Mouse (Mus musculus): ENCODE data around the gene Zfand2b.

The Zfand2b gene

DNA sequence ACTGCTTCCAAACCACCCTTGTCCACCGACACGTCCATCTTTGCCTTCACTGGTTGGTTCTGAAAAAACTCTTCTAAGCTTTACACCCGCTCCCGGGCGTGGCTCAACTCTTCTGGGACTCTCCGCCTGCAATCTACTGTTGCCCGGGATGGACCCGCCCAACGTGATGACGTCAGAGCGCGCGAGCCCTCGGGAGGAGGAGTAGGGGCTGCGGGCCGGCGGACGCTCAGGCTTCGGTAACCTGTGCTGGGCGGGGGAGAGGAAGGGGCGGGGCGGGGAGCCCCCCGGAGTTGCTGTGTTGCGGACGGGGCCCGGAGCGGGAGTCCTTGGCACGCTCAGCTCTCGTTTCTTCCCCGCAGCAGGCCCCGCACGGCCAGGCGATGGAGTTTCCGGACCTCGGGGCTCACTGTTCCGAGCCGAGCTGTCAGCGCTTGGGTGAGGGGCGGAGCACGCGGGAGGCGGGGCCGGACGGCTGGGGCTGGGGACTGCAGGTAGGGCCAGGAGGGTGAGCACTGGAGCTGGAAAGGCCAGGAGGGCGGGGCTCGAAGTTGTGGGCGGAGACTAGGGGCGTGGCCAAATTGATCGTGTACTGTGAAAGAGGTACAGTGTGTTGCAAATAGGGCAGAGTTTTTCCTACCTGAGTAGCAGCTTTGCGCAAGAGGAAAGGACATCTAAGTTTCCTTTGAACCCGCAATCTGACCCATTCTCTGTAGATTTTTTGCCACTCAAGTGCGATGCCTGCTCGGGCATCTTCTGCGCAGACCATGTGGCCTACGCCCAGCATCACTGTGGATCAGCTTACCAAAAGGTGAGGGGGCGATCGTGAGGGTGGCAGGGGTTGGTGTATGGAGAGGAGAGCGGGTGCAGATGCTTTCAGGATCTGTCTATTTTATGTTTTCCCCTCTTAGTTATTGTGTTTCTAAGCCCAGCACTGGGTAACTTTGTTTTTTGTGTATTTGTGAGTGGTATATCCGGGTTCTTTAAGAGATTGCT is at the start of gene Zfand2b:
Zfand2b (plus strand) TSS at position 175 of the 993 bp plus-strand sequence.
- POLR2A ChIA-PET = interaction anchor here (0.5 to 5.5 kb wide), 64 partner anchors 10 to 859 kb away, joined by 3 to 72 read pairs (median 4); partner anchors contain the start of genes Abcb6 (in 4 of the 4), Ankzf1 (in 3 of the 4), Atg9a (in 3 of the 4) and A630095N17Rik (in 2 of the 4)
- CTCF ChIA-PET = interaction anchor here (0.5 to 1.8 kb wide), 15 partner anchors 11 to 302 kb away, joined by 3 to 12 read pairs (median 5); partner anchors contain the start of gene Abcb6 (in 1 of the 4)

DNA sequence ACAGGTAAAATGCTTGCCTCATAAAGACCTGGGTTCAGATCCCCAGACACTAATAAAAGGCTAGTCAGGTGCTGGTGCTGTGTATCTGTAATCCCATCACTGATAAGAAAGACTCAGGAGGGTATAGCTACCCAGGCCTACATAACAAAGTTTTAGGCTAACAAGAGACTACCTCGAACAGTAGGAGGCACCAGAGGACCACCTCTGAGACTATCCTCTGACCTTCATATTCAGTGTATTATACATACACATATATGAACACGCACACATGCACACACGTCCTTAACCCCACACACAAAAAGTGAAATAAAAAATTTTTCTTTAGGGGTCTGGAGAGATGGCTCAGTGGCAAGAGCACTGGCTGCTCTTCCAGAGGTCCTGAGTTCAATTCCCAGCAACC is 46.2 kb upstream of the Zfand2b start:
- POLR2A ChIA-PET = no interaction called here

DNA sequence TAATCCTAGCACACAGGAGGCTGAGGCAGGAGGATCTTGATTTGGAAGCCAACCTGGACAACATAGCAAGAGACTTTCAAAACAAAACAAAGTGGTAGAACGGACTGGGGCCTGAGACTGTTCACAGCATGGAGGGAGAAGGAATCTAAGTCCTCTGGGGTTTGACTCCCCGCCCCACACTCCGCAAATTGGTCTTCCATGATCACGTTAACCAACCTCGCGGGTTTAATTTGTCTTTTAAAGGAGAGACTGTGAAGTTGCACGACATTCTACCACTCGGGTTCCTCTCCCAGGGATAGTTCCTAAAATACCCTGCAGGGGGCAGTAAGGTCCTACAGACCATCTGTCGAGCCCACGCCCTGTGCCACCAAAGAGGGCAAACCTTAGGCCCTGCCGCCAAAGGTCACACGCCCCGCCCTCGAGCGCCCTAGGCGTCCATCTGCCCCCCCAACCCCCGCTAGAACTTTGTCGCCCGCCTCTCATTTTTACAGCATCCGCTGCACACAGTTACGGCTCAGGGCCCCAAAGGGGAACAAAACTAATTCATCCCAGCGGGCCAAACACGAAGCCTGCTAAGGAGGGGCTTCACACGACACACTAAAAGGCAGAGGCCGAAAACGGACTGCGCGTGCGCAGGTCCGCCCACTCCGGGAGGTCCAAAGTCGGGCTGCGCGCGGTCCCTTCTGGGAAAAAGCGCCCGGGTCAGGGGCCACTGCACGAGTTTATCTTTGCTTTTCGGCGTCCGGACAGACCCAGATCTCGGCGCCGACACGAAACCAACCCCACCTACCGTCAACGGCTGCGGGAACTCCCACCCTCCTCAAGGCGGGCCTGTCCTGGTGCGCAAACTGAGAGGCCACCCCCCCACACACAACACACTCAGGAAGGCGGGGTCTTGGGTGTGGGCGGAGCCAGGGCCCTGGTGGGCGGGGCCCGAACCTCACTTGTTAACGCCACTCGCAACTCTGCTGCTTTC is 43.8 kb upstream of the Zfand2b start, which contains the start of gene Nhej1:
Nhej1 (minus strand) TSS at position 855 of the 976 bp plus-strand sequence.
- CTCF ChIA-PET = interaction anchor here in 1 of 4 experiments (1.1 to 1.2 kb wide), 2 partner anchors 127 to 223 kb away, joined by 3 to 6 read pairs; no protein-coding TSS in a partner anchor
- POLR2A ChIA-PET = interaction anchor here in 2 of 4 experiments (0.6 to 1.0 kb wide), 2 partner anchors 120 to 127 kb away, joined by 3 read pairs; no protein-coding TSS in a partner anchor

More for the DNA sequence above, 46.2 kb upstream of the Zfand2b start:
- CTCF ChIA-PET = interaction anchor here in 2 of 4 experiments (0.6 to 1.2 kb wide), 9 partner anchors 67 to 342 kb away, joined by 3 to 7 read pairs (median 3); no protein-coding TSS in a partner anchor

DNA sequence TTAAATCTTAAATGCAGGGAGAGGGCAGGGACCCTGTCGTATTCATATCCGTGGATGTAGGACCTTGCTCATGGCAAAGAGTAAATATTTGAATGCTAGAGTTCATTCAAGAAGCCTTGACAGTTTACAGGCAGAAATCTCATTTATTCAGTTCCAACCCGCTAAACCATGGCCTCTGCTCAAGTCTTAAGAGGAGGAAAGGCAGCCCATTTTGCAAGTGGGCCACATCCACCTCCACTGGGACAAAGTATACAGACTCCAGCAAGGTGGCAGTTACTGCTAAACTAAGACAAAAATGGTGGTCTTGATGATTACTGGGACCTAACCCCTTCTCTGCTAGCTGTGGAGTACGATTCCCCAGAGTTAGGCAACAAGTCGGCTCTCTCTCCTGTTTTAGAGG is 43.0 kb upstream of the Zfand2b start:
- ChIA-PET CTCF (no interaction called here), POLR2A (interaction anchor here in 1 of 4 experiments (1.2 to 1.5 kb wide), 2 partner anchors 13 to 16 kb away, joined by 3 read pairs; no protein-coding TSS in a partner anchor)

DNA sequence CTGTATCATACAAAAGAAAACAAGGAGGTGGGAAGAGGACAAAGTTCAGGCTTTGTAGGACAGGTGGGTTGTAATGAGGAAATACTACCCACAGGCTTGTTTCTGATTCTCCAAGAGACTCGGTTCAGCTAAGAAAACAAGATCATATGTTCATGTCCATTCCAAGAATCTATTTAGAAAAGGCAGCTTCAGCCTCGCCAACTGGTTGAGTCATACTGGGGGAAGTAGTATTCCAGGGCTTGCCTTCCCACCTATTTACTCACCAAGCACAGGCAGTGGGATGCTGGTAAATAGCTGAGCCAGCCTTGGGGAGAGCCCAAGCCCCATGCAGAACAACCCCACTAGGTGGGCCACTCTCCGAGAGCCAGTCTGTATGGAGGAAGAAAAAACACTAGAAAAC is 39.8 kb upstream of the Zfand2b start:
- POLR2A ChIA-PET = interaction anchor here in 1 of 4 experiments (0.5 to 2.0 kb wide), 2 partner anchors 188 to 307 kb away, joined by 3 to 5 read pairs; partner anchors contain the start of genes Dnpep and Gmppa
- CTCF ChIA-PET = interaction anchor here in 2 of 4 experiments (1.0 to 1.3 kb wide), 3 partner anchors 112 to 128 kb away, joined by 3 to 4 read pairs (median 3); no protein-coding TSS in a partner anchor

DNA sequence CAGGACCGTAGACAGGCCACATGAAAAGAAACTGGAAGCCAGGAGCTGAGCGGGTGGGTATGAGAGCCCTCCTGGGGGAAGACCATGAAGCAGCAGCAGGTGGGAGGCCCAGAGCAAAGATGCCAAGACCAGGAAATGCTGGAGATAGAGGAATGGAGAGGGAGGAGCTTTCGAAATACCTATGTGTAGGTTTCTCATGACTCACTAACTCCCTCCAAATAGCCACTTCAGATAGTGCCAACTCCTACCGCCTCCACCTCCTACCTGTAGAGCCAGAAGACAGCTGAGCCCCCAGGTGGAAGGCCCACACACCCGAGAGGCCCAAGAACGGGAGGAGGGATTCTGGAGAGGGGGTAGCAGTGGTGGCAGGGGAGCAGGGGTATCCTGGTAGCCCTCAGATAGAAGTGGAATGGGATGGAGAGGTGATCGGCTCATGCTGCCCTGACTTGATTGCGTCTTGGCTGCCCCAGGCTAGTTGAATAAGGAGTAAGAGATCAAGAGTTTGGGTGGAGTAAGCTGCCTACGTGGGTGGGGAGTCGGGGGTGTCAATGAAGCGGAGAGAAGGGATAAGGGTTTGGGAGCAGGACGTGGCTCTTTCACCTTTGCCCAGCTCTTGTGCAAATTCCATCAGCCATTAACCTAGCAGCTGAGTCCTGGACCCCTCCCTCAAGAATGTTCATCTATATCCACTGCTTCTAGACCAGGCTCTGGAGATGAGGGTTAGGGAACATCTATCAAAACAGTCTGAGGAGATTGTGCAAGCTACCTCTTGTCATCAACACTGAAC is 34.8 kb upstream of the Zfand2b start, which contains the start of gene Slc23a3:
Slc23a3 (minus strand) TSS at position 470 of the 787 bp plus-strand sequence.
- POLR2A ChIA-PET = interaction anchor here in 2 of 4 experiments (0.7 to 1.2 kb wide), 2 partner anchors 112 to 118 kb away, joined by 3 to 5 read pairs; no protein-coding TSS in a partner anchor

DNA sequence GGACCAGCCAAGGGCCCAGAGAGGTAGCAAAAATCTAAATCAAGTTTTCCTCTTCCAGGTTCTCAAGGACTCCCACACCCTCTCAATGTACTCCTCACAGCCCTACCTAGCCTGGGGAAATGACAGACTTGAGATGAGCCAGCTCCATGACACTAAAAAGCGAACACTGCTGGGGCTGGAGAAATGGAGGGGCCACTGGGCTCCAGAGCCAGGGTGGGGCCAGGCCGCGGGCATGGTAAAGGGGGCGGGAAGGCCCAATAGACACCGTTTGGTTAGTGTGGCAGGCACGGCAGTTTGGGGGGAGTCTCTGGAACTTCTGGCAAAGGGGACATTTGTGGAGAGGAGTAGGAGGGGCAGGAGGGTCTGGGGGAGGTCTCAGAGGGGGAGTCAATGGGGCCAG is 32.2 kb upstream of the Zfand2b start:
- ChIA-PET CTCF (no interaction called here), POLR2A (no interaction called here)

More for the DNA sequence above, 34.8 kb upstream of the Zfand2b start, which contains the start of gene Slc23a3:
- CTCF ChIA-PET = interaction anchor here in 3 of 4 experiments (0.5 to 1.2 kb wide), 3 partner anchors 117 to 121 kb away, joined by 3 to 6 read pairs (median 3); no protein-coding TSS in a partner anchor

DNA sequence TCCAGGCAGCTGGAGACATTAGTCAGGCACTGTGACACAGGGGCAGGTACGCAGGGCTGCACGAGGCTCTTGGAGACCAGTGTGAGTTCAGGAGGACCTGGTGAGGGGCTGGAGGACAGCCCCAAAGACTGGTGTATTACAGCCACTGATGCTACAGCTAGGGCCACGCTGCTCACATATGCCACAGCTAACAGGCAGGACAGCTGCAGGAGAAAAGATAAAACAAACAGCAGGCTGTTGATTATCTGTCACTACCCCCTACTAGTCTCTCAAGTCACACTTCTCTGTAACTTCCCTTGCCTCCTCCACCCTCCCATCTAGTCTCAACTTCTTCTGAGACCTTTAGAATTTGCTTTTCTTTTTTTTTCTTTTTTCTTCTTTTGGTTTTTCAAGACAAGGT is 31.7 kb upstream of the Zfand2b start:
- ChIA-PET CTCF (no interaction called here), POLR2A (interaction anchor here in 1 of 4 experiments (1.0 kb wide), 1 partner anchor 93 kb away, joined by 5 read pairs; no protein-coding TSS in a partner anchor)

DNA sequence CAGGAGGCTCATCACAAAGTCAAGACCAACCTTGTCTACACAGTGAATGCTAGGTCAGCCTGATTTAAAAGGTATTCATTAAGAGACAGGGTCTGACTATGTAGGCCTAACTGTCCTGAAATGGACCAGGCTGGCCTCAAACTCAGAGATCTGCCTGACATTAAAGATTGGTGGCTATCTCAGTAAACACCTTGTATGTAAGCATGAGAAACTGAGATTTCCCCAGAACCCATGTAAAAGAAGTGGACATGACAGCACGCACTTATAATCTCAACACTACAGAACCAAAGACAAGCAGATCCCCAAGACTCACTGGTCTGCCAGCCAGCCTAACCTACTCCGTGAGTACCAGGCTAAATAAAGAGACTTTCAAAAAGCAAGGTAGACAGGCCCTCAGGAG is 30.0 kb upstream of the Zfand2b start:
- CTCF ChIA-PET = no interaction called here
- POLR2A ChIA-PET = interaction anchor here in 2 of 4 experiments (0.6 to 0.9 kb wide), 2 partner anchors 12 to 121 kb away, joined by 3 to 6 read pairs; no protein-coding TSS in a partner anchor

DNA sequence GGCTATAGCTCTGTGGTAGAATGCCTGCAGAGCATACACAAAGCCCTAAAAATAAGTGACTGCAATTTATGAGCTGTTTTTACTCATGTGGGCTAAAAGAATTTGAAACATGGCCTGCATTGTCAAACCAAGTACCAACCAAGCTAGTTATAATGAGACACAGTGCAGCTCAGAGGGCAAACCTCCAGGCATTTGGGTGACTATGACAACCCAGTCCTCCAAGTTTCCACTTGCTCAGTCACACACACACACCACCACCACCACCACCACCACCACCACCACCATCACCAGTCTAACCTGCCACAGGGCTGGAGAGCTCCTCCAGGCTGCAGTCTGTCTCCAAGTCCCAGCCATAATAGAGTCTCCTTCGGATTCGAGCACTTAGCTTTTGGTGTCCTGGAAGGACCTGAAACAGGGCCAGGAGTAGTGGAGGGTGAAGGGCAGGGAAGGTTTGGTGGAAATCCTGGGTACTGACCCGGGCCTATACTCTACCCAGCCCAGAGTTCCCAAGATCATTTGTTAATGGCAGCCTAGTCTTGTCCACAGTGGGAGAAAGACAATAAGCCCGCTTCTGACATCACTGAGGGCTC is 27.8 kb upstream of the Zfand2b start:
- CTCF ChIA-PET = interaction anchor here in 3 of 4 experiments (0.6 to 1.8 kb wide), 8 partner anchors 10 to 286 kb away, joined by 3 to 7 read pairs (median 4); no protein-coding TSS in a partner anchor
- POLR2A ChIA-PET = interaction anchor here in 2 of 4 experiments (0.6 to 3.2 kb wide), 9 partner anchors 28 to 190 kb away, joined by 3 to 13 read pairs (median 5); partner anchors contain the start of genes Abcb6 (in 1 of the 2), Tuba4a (in 1 of the 2) and Zfand2b (in 1 of the 2)

DNA sequence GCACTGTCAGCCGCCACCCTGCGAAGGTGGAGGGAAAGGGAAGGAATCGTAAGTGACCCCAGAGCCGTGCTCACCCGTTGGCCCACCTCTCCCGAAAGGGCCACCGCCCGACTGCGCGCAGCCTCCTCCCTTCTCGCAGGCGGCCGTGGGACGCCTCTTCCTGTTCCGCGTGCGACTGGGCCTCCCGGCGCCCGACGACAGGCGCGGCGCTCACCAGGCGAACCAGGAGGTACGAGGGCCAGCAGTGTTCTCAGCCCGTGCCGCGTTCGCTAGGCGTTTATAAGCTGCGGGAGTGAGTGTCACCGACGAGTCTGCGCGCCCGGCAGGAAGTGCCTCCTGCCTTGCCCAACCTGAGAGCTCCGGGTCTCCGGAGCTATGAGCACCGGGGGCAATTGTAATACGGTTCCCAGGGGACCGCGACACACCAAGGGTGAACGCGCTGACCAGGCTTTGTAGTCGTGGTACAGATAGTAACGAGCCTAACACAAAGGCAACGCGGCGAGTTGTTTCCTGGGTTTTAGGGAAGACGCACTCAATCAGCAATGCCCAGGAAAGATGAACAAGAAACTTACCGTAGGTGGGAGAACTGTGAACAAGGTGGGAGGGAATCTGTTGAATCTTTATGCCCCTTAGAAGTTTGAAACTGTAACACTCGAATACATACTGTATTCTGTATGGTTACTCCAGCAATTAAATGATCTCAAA is 26.8 kb upstream of the Zfand2b start:
- ChIA-PET CTCF (interaction anchor here in 2 of 4 experiments (0.8 to 1.8 kb wide), 3 partner anchors 110 to 273 kb away, joined by 3 to 7 read pairs (median 4); no protein-coding TSS in a partner anchor), POLR2A (interaction anchor here in 2 of 4 experiments (0.9 to 3.2 kb wide), 18 partner anchors 16 to 214 kb away, joined by 3 to 13 read pairs (median 4); partner anchors contain the start of genes Ankzf1 (in 2 of the 2), Atg9a (in 2 of the 2), Abcb6 (in 1 of the 2) and Tuba4a (in 1 of the 2))

DNA sequence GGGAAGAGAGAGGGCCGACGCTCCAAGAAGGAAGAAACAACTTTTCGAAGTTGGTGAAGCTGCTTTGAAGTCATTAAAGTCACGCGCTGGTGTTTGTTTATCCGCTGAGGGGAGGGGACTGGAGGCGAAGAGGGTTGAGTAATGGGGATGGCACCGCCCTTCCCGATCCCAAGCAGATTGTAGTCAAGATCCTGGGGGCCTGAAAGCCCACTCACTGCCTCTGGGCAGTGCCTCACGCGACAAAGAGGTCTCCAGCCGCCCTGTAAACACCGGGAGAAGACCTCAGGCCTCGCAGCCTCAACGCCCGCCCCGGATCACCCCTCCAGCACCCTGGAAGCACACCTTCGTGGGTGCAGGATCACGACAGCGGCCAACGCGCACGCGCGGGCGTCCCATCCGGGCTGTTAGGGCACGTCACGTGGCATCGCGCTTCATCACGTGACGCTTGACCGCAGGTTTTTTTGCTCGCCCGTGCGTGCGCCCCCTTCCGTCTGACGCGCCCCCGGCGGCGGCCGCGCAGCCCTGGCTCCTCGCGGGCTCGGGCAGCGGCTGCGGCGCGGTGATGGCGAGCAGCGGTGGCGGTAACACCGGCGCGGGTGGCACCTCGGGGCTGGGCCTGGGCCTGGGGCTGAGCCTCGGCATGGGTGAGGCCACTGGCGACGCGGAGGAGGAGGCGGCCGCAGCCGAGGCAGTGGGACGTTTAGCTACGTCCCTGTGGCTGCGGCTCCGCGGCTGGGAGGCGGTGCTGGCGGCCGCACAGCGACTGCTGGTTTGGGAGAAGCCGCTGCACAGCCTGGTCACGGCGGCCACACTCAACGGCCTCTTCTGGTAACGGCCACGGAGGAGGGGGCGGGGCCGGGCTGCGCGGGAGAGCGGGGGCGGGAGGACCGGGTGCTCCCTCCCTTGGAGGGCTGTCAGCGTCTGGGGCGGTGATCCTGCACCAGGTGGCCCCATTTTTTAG is 25.9 kb upstream of the Zfand2b start, which contains the start of the genes Cnppd1 and Retreg2:
Cnppd1 (minus strand) TSS at position 411 of the 961 bp plus-strand sequence.
Retreg2 (plus strand) TSS at position 478 of the 961 bp plus-strand sequence.
- ChIA-PET POLR2A (interaction anchor here in 2 of 4 experiments (0.7 to 3.2 kb wide), 17 partner anchors 17 to 175 kb away, joined by 3 to 13 read pairs (median 3); partner anchors contain the start of genes Ankzf1 (in 2 of the 2), Atg9a (in 2 of the 2), Zfand2b (in 2 of the 2) and Abcb6 (in 1 of the 2)), CTCF (interaction anchor here in 2 of 4 experiments (1.3 to 1.6 kb wide), 2 partner anchors 109 to 194 kb away, joined by 4 to 5 read pairs; no protein-coding TSS in a partner anchor)

DNA sequence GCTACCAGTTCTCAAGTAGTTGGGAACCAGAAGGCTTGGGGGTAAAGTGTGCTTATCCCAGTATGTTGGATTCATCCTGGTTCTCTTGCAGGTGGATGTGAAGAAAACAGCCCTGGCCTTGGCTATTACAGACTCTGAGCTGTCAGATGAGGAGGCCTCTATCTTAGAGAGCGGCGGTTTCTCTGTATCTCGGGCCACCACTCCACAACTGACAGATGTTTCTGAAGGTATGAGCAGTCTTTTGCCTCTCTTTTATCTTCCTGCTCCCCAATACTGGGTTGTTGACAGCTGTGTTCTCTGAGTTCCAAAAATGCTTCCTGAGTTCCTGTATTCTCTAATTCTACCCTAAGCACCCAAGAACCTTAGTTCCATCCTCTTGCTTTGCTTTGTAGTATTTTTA is 22.9 kb upstream of the Zfand2b start:
- ChIA-PET POLR2A (interaction anchor here in 2 of 4 experiments (0.7 to 2.5 kb wide), 4 partner anchors 23 to 172 kb away, joined by 3 to 6 read pairs (median 4); partner anchors contain the start of genes Dnpep (in 1 of the 2) and Zfand2b (in 1 of the 2)), CTCF (interaction anchor here in 1 of 4 experiments (0.9 to 1.0 kb wide), 2 partner anchors 105 to 297 kb away, joined by 3 to 4 read pairs; no protein-coding TSS in a partner anchor)
